Mouse (Mus musculus) adrenal gland, adult 18-20 months (tissue): ENCODE measurements at regions not wholly inside any gene's neighbourhood (a gene's known extent, or its start where the extent isn't known, plus 50 kb on each side); places are given as distances from the start of the nearest gene placed in this dataset.

ENCODE experiments used
- DNase-seq, 2 experiments: peaks; one replicate each; pipeline ENCODE4 v3.0.0; 2021 to 2022; ENCODE audit warnings: low spot score in 2 of 2

- DNase-seq = no peak
Observed at GRCm38 (mm10) chr8:18536059-18536458, 442.0 kb downstream of the Defb40 start.

GRCm38 (mm10) chr8:18528120-18528519 lies 449.9 kb downstream of the Defb40 start:
- no peak for DNase-seq

- no peak for DNase-seq
Observed at GRCm38 (mm10) chr8:18512409-18512808, 465.6 kb downstream of the Defb40 start.

GRCm38 (mm10) chr8:18506158-18507022 lies 471.7 kb downstream of the Defb40 start:
- DNase-seq = no peak

GRCm38 (mm10) chr8:18490620-18491019 lies 487.4 kb downstream of the Defb40 start:
- no peak for DNase-seq

- no peak for DNase-seq
Observed at GRCm38 (mm10) chr8:18480081-18480480, 498.0 kb downstream of the Defb40 start.

GRCm38 (mm10) chr8:18478166-18478565 lies 499.9 kb downstream of the Defb40 start:
- DNase-seq = no peak

- DNase-seq = no peak
Observed at GRCm38 (mm10) chr8:18467511-18467910, 510.5 kb downstream of the Defb40 start.

- DNase-seq = no peak
Observed at GRCm38 (mm10) chr8:18460609-18461008, 517.4 kb downstream of the Defb40 start.

- no peak for DNase-seq
Observed at GRCm38 (mm10) chr8:18457470-18457869, 520.6 kb downstream of the Defb40 start.

GRCm38 (mm10) chr8:18449015-18449414 lies 529.0 kb downstream of the Defb40 start:
- no peak for DNase-seq

GRCm38 (mm10) chr8:18442212-18442611 lies 535.8 kb downstream of the Defb40 start:
- no peak for DNase-seq

GRCm38 (mm10) chr8:18422846-18423245 lies 555.2 kb downstream of the Defb40 start:
- DNase-seq = no peak

- no peak for DNase-seq
Observed at GRCm38 (mm10) chr8:18412470-18412869, 565.6 kb downstream of the Defb40 start.

GRCm38 (mm10) chr8:18406446-18406845 lies 571.6 kb downstream of the Defb40 start:
- no peak for DNase-seq

GRCm38 (mm10) chr8:18388353-18388752 lies 589.7 kb downstream of the Defb40 start:
- peak; percentile 12 to 32 for DNase-seq

GRCm38 (mm10) chr8:18381615-18382178 lies 596.4 kb downstream of the Defb40 start:
- DNase-seq = no peak

- DNase-seq = no peak
Observed at GRCm38 (mm10) chr8:18348716-18349115, 629.3 kb downstream of the Defb40 start.

GRCm38 (mm10) chr8:18346248-18346647 lies 631.8 kb downstream of the Defb40 start:
- no peak for DNase-seq

- peak; percentile 25 to 28 for DNase-seq
Observed at GRCm38 (mm10) chr8:18345322-18345721, 632.7 kb downstream of the Defb40 start.

GRCm38 (mm10) chr8:18344838-18345237 lies 633.2 kb downstream of the Defb40 start:
- DNase-seq = no peak

GRCm38 (mm10) chr8:18335576-18335975 lies 642.5 kb downstream of the Defb40 start:
- DNase-seq = no peak

GRCm38 (mm10) chr8:18328521-18328920 lies 649.5 kb downstream of the Defb40 start:
- no peak for DNase-seq
